Mouse (Mus musculus) liver, embryonic 16.5 days (tissue): ENCODE results near the gene Ehd1. TPM values are rescaled to one million over a fixed set of nuclear protein-coding genes. Genes with fewer than 3 reads are reported as not detected.

Source experiments
- ATAC-seq: fragments of 200-750 bp; cut with Nextera tagmentation; 2 replicates; pipeline ENCODE4 v1.8.0; 2017; ENCODE audit warnings: low read depth, mild to moderate bottlenecking, moderate number of reproducible peaks, moderate library complexity
- H3K27ac ChIP-seq: fragments of 300-500 bp; sonication (generic); 2 replicates; pipeline ENCODE4 v1.5.1; 2014; ENCODE audit warnings: mild to moderate bottlenecking, low read length
- H3K27me3 ChIP-seq: fragments of 300-500 bp; sonication (generic); 2 replicates; pipeline ENCODE4 v1.6.1; 2014; ENCODE audit warnings: low read depth, low read length, mixed read lengths; ENCODE audit not compliant: control insufficient read depth, insufficient read depth
- H3K36me3 ChIP-seq: fragments of 300-500 bp; sonication (generic); 2 replicates; pipeline ENCODE4 v1.6.1; 2014; ENCODE audit warnings: mild to moderate bottlenecking; ENCODE audit not compliant: control insufficient read depth, insufficient read depth
- H3K4me1 ChIP-seq: fragments of 300-500 bp; sonication (generic); 2 replicates; pipeline ENCODE4 v1.6.1; 2014; ENCODE audit warnings: low read depth, low read length, mixed read lengths; ENCODE audit not compliant: control insufficient read depth
- H3K4me2 ChIP-seq: fragments of 300-500 bp; sonication (generic); 2 replicates; pipeline ENCODE4 v1.6.1; 2014; ENCODE audit warnings: low read depth, low read length, mixed read lengths
- H3K4me3 ChIP-seq: fragments of 300-500 bp; sonication (generic); 2 replicates; pipeline ENCODE4 v1.5.1; 2014; ENCODE audit warnings: low read depth, mild to moderate bottlenecking, low read length
- H3K9ac ChIP-seq: fragments of 300-500 bp; sonication (generic); 2 replicates; pipeline ENCODE4 v1.6.1; 2014; ENCODE audit warnings: low read depth, low read length
- H3K9me3 ChIP-seq: fragments of 300-500 bp; sonication (generic); replicated peaks from 2 replicates; pipeline ENCODE4 v1.6.1; 2016; ENCODE audit warnings: low read length; ENCODE audit not compliant: control insufficient read depth
- WGBS: fragments of 180-500 bp; shearing (Covaris S2); extraction: QIAGEN DNeasy Blood & Tissue Kit; methylation state at CpG from one replicate; pipeline ENCODE4 v1.1.7; 2014; ENCODE audit not compliant: insufficient replicate concordance; 5-methylcytosine and 5-hydroxymethylcytosine counted together
- polyA plus RNA-seq: library from polyadenylated mRNA; unstranded; fragments of >200 nt; fragmentation: Nextera tagmentation; extraction: Ambion mirVana; gene quantifications from 2 replicates; pipeline ENCODE4 v1.2.1, GENCODE M21; 2015

Ehd1 gene
- polyA plus RNA-seq, 1 experiment from 2014 or later = 68.6 TPM

GRCm38 (mm10) chr19:6331178-6331577 is 54.7 kb downstream of the Ehd1 start:
- ATAC-seq = no peak
- H3K4me2 ChIP-seq = peak overlapping the region; percentile 48; the same call in 1 of the 2 replicates
- 10% methylated on average over 5 of the region's 5 CpGs for WGBS
- H3K9me3 ChIP-seq = no peaks in the 10 kb centered on the region
- H3K4me1 ChIP-seq = peaks cover 25% of the 10 kb centered on the region
- no peak overlapping the region for H3K4me3 ChIP-seq
- no peaks in the 10 kb centered on the region for H3K36me3 ChIP-seq
- no peak overlapping the region for H3K27ac ChIP-seq
- H3K27me3 ChIP-seq = no peaks in the 10 kb centered on the region
- no peak overlapping the region for H3K9ac ChIP-seq

- H3K4me3 ChIP-seq = no peak overlapping the region
- H3K27ac ChIP-seq = no peak overlapping the region
- peaks cover 32% of the 10 kb centered on the region for H3K4me1 ChIP-seq
- H3K4me2 ChIP-seq = peak overlapping the region; percentile 48
- H3K27me3 ChIP-seq = no peaks in the 10 kb centered on the region
- H3K9me3 ChIP-seq = no peaks in the 10 kb centered on the region
- H3K9ac ChIP-seq = no peak overlapping the region
- ATAC-seq = no peak
- 20% methylated on average over 13 of the region's 13 CpGs for WGBS
- H3K36me3 ChIP-seq = no peaks in the 10 kb centered on the region
These were observed 55.4 kb downstream of the Ehd1 start for GRCm38 (mm10) chr19:6331719-6332516.

- Histone ChIP-seq H3K27ac (peak overlapping the region; percentile 75), H3K36me3 (peaks cover 6% of the 10 kb centered on the region), H3K9me3 (no peaks in the 10 kb centered on the region), H3K4me3 (peak overlapping the region; percentile 84), H3K9ac (peak overlapping the region; percentile 86), H3K4me2 (peak overlapping the region; percentile 95), H3K4me1 (peaks cover 34% of the 10 kb centered on the region), H3K27me3 (no peaks in the 10 kb centered on the region)
- ATAC-seq = no peak
- WGBS = 53% methylated on average over 9 of the region's 9 CpGs
These were observed 57.5 kb downstream of the Ehd1 start for GRCm38 (mm10) chr19:6333761-6334595.

GRCm38 (mm10) chr19:6334673-6335457 is 58.3 kb downstream of the Ehd1 start, which contains the start of gene Men1:
Men1 (plus strand) TSS chr19:6334979.
- H3K4me3 ChIP-seq = peak within 1 kb of the TSS; percentile 84
- H3K4me2 ChIP-seq = peak within 1 kb of the TSS; percentile 95
- H3K4me1 ChIP-seq = peaks cover 40% of the 10 kb centered on the region
- WGBS = under 1% methylated on average over 43 of the region's 43 CpGs
- H3K36me3 ChIP-seq = peaks cover 10% of the 10 kb centered on the region
- H3K27me3 ChIP-seq = no peaks in the 10 kb centered on the region
- ATAC-seq = peak; percentile 90
- H3K27ac ChIP-seq = peak within 1 kb of the TSS; percentile 75
- H3K9me3 ChIP-seq = no peaks in the 10 kb centered on the region
- peak within 1 kb of the TSS; percentile 86 for H3K9ac ChIP-seq

GRCm38 (mm10) chr19:6335458-6335827 is 58.9 kb downstream of the Ehd1 start:
- under 1% methylated on average over 25 of the region's 25 CpGs for WGBS
- Histone ChIP-seq H3K27me3 (no peaks in the 10 kb centered on the region), H3K9ac (peak overlapping the region; percentile 86), H3K4me1 (peaks cover 46% of the 10 kb centered on the region), H3K36me3 (peaks cover 10% of the 10 kb centered on the region), H3K4me2 (peak overlapping the region; percentile 95), H3K27ac (peak overlapping the region; percentile 73), H3K9me3 (no peaks in the 10 kb centered on the region), H3K4me3 (peak overlapping the region; percentile 84)
- peak; percentile 24 for ATAC-seq

- H3K4me3 ChIP-seq = no peak overlapping the region
- H3K9ac ChIP-seq = no peak overlapping the region
These were observed 60.4 kb downstream of the Ehd1 start for GRCm38 (mm10) chr19:6336920-6337319.

GRCm38 (mm10) chr19:6338171-6338570 is 61.6 kb downstream of the Ehd1 start:
- no peaks in the 10 kb centered on the region for H3K27me3 ChIP-seq
- no peak overlapping the region for H3K9ac ChIP-seq
- no peak overlapping the region for H3K4me3 ChIP-seq
- H3K27ac ChIP-seq = no peak overlapping the region
- peaks cover 59% of the 10 kb centered on the region for H3K4me1 ChIP-seq
- 89% methylated on average over 7 of the region's 7 CpGs for WGBS
- peaks cover 10% of the 10 kb centered on the region for H3K36me3 ChIP-seq
- no peak for ATAC-seq
- H3K9me3 ChIP-seq = no peaks in the 10 kb centered on the region
- H3K4me2 ChIP-seq = no peak overlapping the region

More at GRCm38 (mm10) chr19:6336920-6337319, 60.4 kb downstream of the Ehd1 start:
- peaks cover 54% of the 10 kb centered on the region for H3K4me1 ChIP-seq
- H3K9me3 ChIP-seq = no peaks in the 10 kb centered on the region
- 82% methylated on average over 10 of the region's 10 CpGs for WGBS
- H3K27me3 ChIP-seq = no peaks in the 10 kb centered on the region
- no peak for ATAC-seq
- peaks cover 10% of the 10 kb centered on the region for H3K36me3 ChIP-seq
- H3K4me2 ChIP-seq = no peak overlapping the region
- H3K27ac ChIP-seq = no peak overlapping the region

- Histone ChIP-seq H3K36me3 (peaks cover 10% of the 10 kb centered on the region), H3K4me1 (peaks cover 62% of the 10 kb centered on the region), H3K27ac (no peak overlapping the region), H3K9me3 (no peaks in the 10 kb centered on the region), H3K9ac (no peak overlapping the region), H3K4me3 (no peak overlapping the region), H3K27me3 (no peaks in the 10 kb centered on the region), H3K4me2 (no peak overlapping the region)
- ATAC-seq = no peak
- 84% methylated on average over 11 of the region's 11 CpGs for WGBS
These were observed 62.2 kb downstream of the Ehd1 start for GRCm38 (mm10) chr19:6338716-6339115.
